ENCODE assay signal across 8 mouse cellular contexts in the genomic region with DNA sequence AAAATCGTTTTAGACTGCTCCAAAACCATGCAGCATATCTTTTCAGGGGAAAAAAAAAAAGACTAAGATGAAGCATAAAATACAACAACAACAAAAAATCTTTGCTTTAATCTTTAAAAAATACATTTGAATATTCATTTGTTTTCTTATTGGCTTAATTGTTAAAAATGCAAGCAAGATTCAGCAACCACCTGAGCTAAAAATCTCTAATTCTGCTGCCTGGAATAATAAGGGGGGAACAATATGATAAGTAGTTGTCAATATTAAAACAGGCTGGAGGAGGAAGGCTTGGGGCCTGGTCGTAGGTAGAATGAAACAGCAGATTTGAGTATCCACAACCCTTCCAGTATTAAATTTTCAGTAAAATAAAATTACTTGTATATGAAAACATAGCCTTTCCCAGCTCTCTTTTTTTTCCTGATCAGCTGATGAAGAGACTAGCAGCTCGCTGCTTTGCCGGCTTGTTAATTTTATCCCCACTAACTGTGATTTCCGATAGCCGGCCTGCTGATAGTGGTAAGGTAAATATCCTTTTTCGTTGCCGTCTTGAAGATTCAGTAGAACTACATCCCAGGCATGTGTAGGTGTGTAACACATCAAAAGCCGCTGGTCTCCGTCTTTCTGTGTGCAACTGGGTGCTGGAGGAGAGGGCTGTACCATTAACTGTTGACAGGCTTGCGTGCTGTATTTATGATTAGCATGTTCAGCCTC.
DNase-seq lines count a peak whose midpoint lies in the region; ATAC-seq and TF ChIP-seq lines count a peak whose summit lies in the region.

No protein-coding gene starts in this region.

- peak; percentile 40 for DNase-seq in kidney, adult 2 months
- DNase-seq in kidney, postnatal 25 days = no peak
- DNase-seq in cerebellum, adult 9-10 months = peak; percentile 59
- DNase-seq in retina, embryonic 14.5 days (ENCODE audit: low spot score) = peak; percentile 40
- DNase-seq in urinary bladder, adult 18-20 months (ENCODE audit: low spot score in 2 of 2) = no peak
- no peak for DNase-seq in gastrocnemius, adult 8-10 months (ENCODE audit: low spot score in 2 of 2)

- WGBS in kidney, adult 2 months = 16% methylated on average over 11 of the region's 11 CpGs
- 18% methylated on average over 11 of the region's 11 CpGs for WGBS in heart, embryonic 14.5 days
- 23% methylated on average over 11 of the region's 11 CpGs for WGBS in limb, embryonic 12.5 days

- peak overlapping the region; percentile 17; the same call in 1 of the 2 replicates for H3K4me3 ChIP-seq in kidney, adult 2 months (ENCODE audit: insufficient read depth, low read depth, low read length)
- peak overlapping the region; percentile 22 to 56; a peak in 3 of 4 replicates for H3K4me3 ChIP-seq in heart, embryonic 14.5 days (ENCODE audit: control insufficient read depth in 1 of 2, insufficient read depth in 1 of 2, low read depth in 1 of 2, low read length in 2 of 2)
- H3K4me3 ChIP-seq in limb, embryonic 12.5 days (replicated peaks) = peak overlapping the region; percentile 49

- H3K9me3 ChIP-seq in heart, embryonic 14.5 days (ENCODE audit: control insufficient read depth, low read length) = no peaks in the 10 kb centered on the region
- no peaks in the 10 kb centered on the region for H3K9me3 ChIP-seq in limb, embryonic 12.5 days

- peak overlapping the region; percentile 77 for H3K9ac ChIP-seq in heart, embryonic 14.5 days (ENCODE audit: low read length)
- H3K9ac ChIP-seq in limb, embryonic 12.5 days (replicated peaks) = peak overlapping the region; percentile 47

- ATAC-seq in heart, embryonic 14.5 days (ENCODE audit: insufficient number of reproducible peaks, insufficient read depth, low FRiP score, low read depth) = no peak
- ATAC-seq in limb, embryonic 12.5 days (ENCODE audit: insufficient number of reproducible peaks, insufficient read depth, low FRiP score, low TSS enrichment, low read depth) = no peak

- H3K36me3 ChIP-seq in kidney, adult 2 months (ENCODE audit: control insufficient read depth, insufficient read depth, low read length) = no peaks in the 10 kb centered on the region; the same call in 1 of the 2 replicates
- peaks cover 4% of the 10 kb centered on the region for H3K36me3 ChIP-seq in heart, embryonic 14.5 days (ENCODE audit: control insufficient read depth, insufficient read depth, low read length)
- H3K36me3 ChIP-seq in limb, embryonic 12.5 days = peaks cover 14% of the 10 kb centered on the region; the same call in 1 of the 2 replicates

- peaks cover 24% of the 10 kb centered on the region; the same call in 1 of the 2 replicates for H3K4me1 ChIP-seq in kidney, adult 2 months (ENCODE audit: control insufficient read depth, insufficient read depth, low read length)
- H3K4me1 ChIP-seq in heart, embryonic 14.5 days (ENCODE audit: control insufficient read depth in 2 of 2, insufficient read depth in 2 of 2, low read length in 2 of 2) = peaks cover 2 to 9% of the 10 kb centered on the region in 2 experiments; a peak in 2 of 4 replicates
- H3K4me1 ChIP-seq in limb, embryonic 12.5 days (replicated peaks) = peaks cover 39% of the 10 kb centered on the region

- H3K27ac ChIP-seq in kidney, adult 2 months (ENCODE audit: insufficient read depth, low read depth, low read length) = peak overlapping the region; percentile 75
- H3K27ac ChIP-seq in heart, embryonic 14.5 days (replicated peaks in 1 of 2; ENCODE audit: control insufficient read depth in 1 of 2, insufficient read depth in 1 of 2, low read depth in 2 of 2, low read length in 2 of 2) = peak overlapping the region; percentile 6 to 45; a peak in 1 of 4 replicates
- peak overlapping the region; percentile 99 for H3K27ac ChIP-seq in limb, embryonic 12.5 days

- H3K4me2 ChIP-seq in heart, embryonic 14.5 days (ENCODE audit: low read length) = peak overlapping the region; percentile 72
- peak overlapping the region; percentile 68 for H3K4me2 ChIP-seq in limb, embryonic 12.5 days

- TF ChIP-seq CTCF in kidney, adult 2 months (conservative IDR thresholded peaks at IDR 0.05; ENCODE audit: insufficient read depth, insufficient read length, low read depth, low read length) = no peak

- TF ChIP-seq POLR2A in kidney, adult 2 months (IDR thresholded peaks at IDR 0.05; ENCODE audit: low read depth, low read length) = no peak

- H3K27me3 ChIP-seq in kidney, adult 2 months (replicated peaks; ENCODE audit: control insufficient read depth, insufficient read depth, low read length) = no peaks in the 10 kb centered on the region
- H3K27me3 ChIP-seq in heart, embryonic 14.5 days (ENCODE audit: control insufficient read depth, insufficient read depth, low read length) = no peaks in the 10 kb centered on the region
- H3K27me3 ChIP-seq in limb, embryonic 12.5 days = no peaks in the 10 kb centered on the region

Comparison
In these comparisons a context has a peak if more than half of its experiments do, and no peak if none do; other contexts are left out.
1. DNase-seq: peak in kidney, adult 2 months (single experiment), cerebellum, adult 9-10 months (single experiment) and retina, embryonic 14.5 days (single experiment); none in kidney, postnatal 25 days (0 of 2), urinary bladder, adult 18-20 months (0 of 2) and gastrocnemius, adult 8-10 months (0 of 2).
2. H3K27ac ChIP-seq: peak in every context shown above with its lines; median percentile 99 in limb, embryonic 12.5 days; 75 in kidney, adult 2 months; 26 in heart, embryonic 14.5 days.
3. Peak in every context shown above with its lines, with median percentiles within 50 percentile points of each other: H3K4me3 ChIP-seq.